Mouse (Mus musculus): ENCODE results near the gene Tm2d1. TPM values are rescaled to one million over a fixed set of nuclear protein-coding genes. Genes with fewer than 3 reads are reported as not detected.

Tm2d1 gene
- total and polyA plus RNA-seq, 3 experiments: 14.9 to 25.7 TPM; not detected in 1

GRCm38 (mm10) chr4:98345783-98346182 is 37.3 kb downstream of the Tm2d1 start:
- Histone ChIP-seq H3K36me3 (ENCODE audit: control insufficient read depth in 1 of 2, insufficient read depth in 2 of 2, low read length in 2 of 2) (no peaks in the 10 kb centered on the region), H3K27ac (ENCODE audit: control insufficient read depth, low read depth, low read length) (no peak overlapping the region), H3K4me1 (ENCODE audit: control insufficient read depth in 1 of 2, insufficient read depth in 2 of 2, low read length in 2 of 2) (no peaks in the 10 kb centered on the region), H3K27me3 (ENCODE audit: control insufficient read depth in 1 of 2, insufficient read depth in 2 of 2, low read length in 2 of 2) (0 out of 4 replicates have a peak, but pooled peaks cover 0 to 2% of the 10 kb centered on the region in 2 experiments), H3K9ac (ENCODE audit: control insufficient read depth, low read depth, low read length, poor library complexity, severe bottlenecking) (no peak overlapping the region), H3K79me2 (ENCODE audit: control insufficient read depth, insufficient read depth, low read length, poor library complexity) (no peaks in the 10 kb centered on the region), H3K9me3 (replicated peaks; ENCODE audit: insufficient read depth, low read length) (no peaks in the 10 kb centered on the region), H3K4me3 (ENCODE audit: control insufficient read depth in 1 of 2, insufficient read depth in 1 of 2, low read depth in 2 of 2, low read length in 2 of 2) (no peak overlapping the region)
- DNase-seq (ENCODE audit: low read depth, low spot score): no peak
- TF ChIP-seq ZKSCAN1 (IDR thresholded peaks at IDR 0.05; ENCODE audit: low read depth, low read length): no peak
- TF ChIP-seq MEF2A (IDR thresholded peaks at IDR 0.05; ENCODE audit: extremely low read depth, insufficient replicate concordance, low read depth, low read length, poor library complexity, severe bottlenecking): no peak
- no peak for TF ChIP-seq TBP (IDR thresholded peaks at IDR 0.05; ENCODE audit: low read depth, low read length)
- no peak for TF ChIP-seq NRF1 (IDR thresholded peaks at IDR 0.05; ENCODE audit: insufficient read depth, low read depth, low read length, poor library complexity, severe bottlenecking)
- no peak for TF ChIP-seq CTCF (IDR thresholded peaks at IDR 0.05 in 2 of 3, conservative IDR thresholded peaks at IDR 0.05 in 1 of 3; ENCODE audit: control insufficient read depth in 1 of 3, insufficient read depth in 1 of 3, low read depth in 2 of 3, low read length in 3 of 3, poor library complexity in 1 of 3, severe bottlenecking in 1 of 3)
- no peak for TF ChIP-seq MAFK (IDR thresholded peaks at IDR 0.05; ENCODE audit: borderline replicate concordance, low read depth, low read length)
- TF ChIP-seq RAD21 (IDR thresholded peaks at IDR 0.05; ENCODE audit: low read depth, low read length): no peak

DNA sequence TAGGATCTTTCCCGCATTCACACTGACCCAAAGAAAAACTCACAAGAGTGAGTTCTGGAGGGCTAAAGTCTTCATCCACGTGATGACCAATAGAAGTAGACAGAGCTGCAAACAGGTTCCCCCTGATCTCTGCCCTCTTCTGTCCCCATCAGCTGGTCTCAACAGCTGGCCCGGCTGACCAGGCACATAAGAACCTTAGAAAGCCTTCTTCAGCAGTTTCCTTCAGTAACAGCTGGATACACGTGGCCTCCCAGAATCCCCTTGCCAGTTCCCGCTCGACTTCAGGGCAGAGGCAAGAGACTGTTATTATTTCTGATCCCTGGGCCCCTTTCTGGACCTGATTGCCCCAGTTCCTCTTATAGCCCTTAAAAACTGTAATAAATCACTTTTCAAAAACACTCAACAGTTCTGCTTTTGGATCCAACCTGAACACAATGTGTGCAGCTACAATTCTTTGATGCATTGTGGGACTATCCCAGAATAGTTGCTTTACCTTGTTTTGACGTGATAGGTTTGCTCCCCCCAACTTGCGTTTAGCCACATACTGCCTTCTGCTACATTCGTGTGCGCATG is 43.0 kb downstream of the Tm2d1 start:
- TF ChIP-seq NELFE (IDR thresholded peaks at IDR 0.05; ENCODE audit: low read depth, low read length): no peak
- no peak for TF ChIP-seq HCFC1 (IDR thresholded peaks at IDR 0.05; ENCODE audit: low read depth, low read length)
- TF ChIP-seq TAL1 (IDR thresholded peaks at IDR 0.05; ENCODE audit: low read length): no peak
- no peak for TF ChIP-seq TBP (IDR thresholded peaks at IDR 0.05; ENCODE audit: low read depth, low read length)
- no peak for TF ChIP-seq ZNF384 (IDR thresholded peaks at IDR 0.05; ENCODE audit: low read depth, low read length)
- TF ChIP-seq RAD21 (IDR thresholded peaks at IDR 0.05; ENCODE audit: low read depth, low read length): no peak
- no peak for TF ChIP-seq POLR2AphosphoS2 (IDR thresholded peaks at IDR 0.05; ENCODE audit: low read length)
- TF ChIP-seq CHD1 (IDR thresholded peaks at IDR 0.05; ENCODE audit: low read depth, low read length): no peak
- no peak for TF ChIP-seq ETS1 (IDR thresholded peaks at IDR 0.05; ENCODE audit: low read depth, low read length)
- no peak for TF ChIP-seq CTCF (IDR thresholded peaks at IDR 0.05 in 2 of 3, conservative IDR thresholded peaks at IDR 0.05 in 1 of 3; ENCODE audit: control insufficient read depth in 1 of 3, insufficient read depth in 1 of 3, low read depth in 2 of 3, low read length in 3 of 3, poor library complexity in 1 of 3, severe bottlenecking in 1 of 3)
- no peak for TF ChIP-seq MYC (IDR thresholded peaks at IDR 0.05; ENCODE audit: low read depth, low read length)
- Histone ChIP-seq H3K4me1 (ENCODE audit: control insufficient read depth in 1 of 2, insufficient read depth in 2 of 2, low read length in 2 of 2) (no peaks in the 10 kb centered on the region), H3K9me3 (replicated peaks; ENCODE audit: insufficient read depth, low read length) (no peaks in the 10 kb centered on the region), H3K27me3 (ENCODE audit: control insufficient read depth in 1 of 2, insufficient read depth in 2 of 2, low read length in 2 of 2) (peaks cover 0 to 2% of the 10 kb centered on the region in 2 experiments; a peak in 1 of 4 replicates), H3K27ac (ENCODE audit: control insufficient read depth, low read depth, low read length) (no peak overlapping the region), H3K4me3 (ENCODE audit: control insufficient read depth in 1 of 2, insufficient read depth in 1 of 2, low read depth in 2 of 2, low read length in 2 of 2) (no peak overlapping the region), H3K9ac (ENCODE audit: control insufficient read depth, low read depth, low read length, poor library complexity, severe bottlenecking) (no peak overlapping the region), H3K79me2 (ENCODE audit: control insufficient read depth, insufficient read depth, low read length, poor library complexity) (no peaks in the 10 kb centered on the region), H3K36me3 (ENCODE audit: control insufficient read depth in 1 of 2, insufficient read depth in 2 of 2, low read length in 2 of 2) (no peaks in the 10 kb centered on the region)
- DNase-seq (ENCODE audit: low read depth, low spot score): no peak
